Mouse (Mus musculus) hindbrain, embryonic 15.5 days (tissue): ENCODE measurements around the gene Atp2b2. TPM values are rescaled to one million over a fixed set of nuclear protein-coding genes. Genes with fewer than 3 reads are reported as not detected.
"Not testable (repeated sequence)": the region's sequence is repeated elsewhere in the genome, so short reads cannot be mapped to it uniquely, and the experiment has no call there.

Experiments used
- ATAC-seq: fragments of 200-750 bp; cut with Nextera tagmentation; 2 replicates; pipeline ENCODE4 v1.8.0; 2017; ENCODE audit warnings: low read depth, moderate number of reproducible peaks, moderate TSS enrichment; ENCODE audit not compliant: low FRiP score
- H3K27ac ChIP-seq: fragments of 300-500 bp; sonication (generic); replicated peaks from 2 replicates; pipeline ENCODE4 v1.5.1; 2015; ENCODE audit warnings: mild to moderate bottlenecking, inconsistent platforms
- H3K27me3 ChIP-seq: fragments of 300-500 bp; sonication (generic); 2 replicates; pipeline ENCODE4 v1.6.1; 2015; ENCODE audit warnings: control low read depth, inconsistent platforms
- H3K36me3 ChIP-seq: fragments of 300-500 bp; sonication (generic); 2 replicates; pipeline ENCODE4 v1.6.1; 2015; ENCODE audit warnings: control low read depth, inconsistent platforms
- H3K4me1 ChIP-seq: fragments of 300-500 bp; sonication (generic); replicated peaks from 2 replicates; pipeline ENCODE4 v1.6.1; 2015; ENCODE audit warnings: control low read depth, inconsistent platforms
- H3K4me2 ChIP-seq: fragments of 300-500 bp; sonication (generic); 2 replicates; pipeline ENCODE4 v1.6.1; 2015; ENCODE audit warnings: moderate library complexity, mild to moderate bottlenecking, inconsistent platforms
- H3K4me3 ChIP-seq: fragments of 300-500 bp; sonication (generic); 2 replicates; pipeline ENCODE4 v1.5.1; 2015; ENCODE audit warnings: mild to moderate bottlenecking, inconsistent platforms
- H3K9ac ChIP-seq: fragments of 300-500 bp; sonication (generic); 2 replicates; pipeline ENCODE4 v1.6.1; 2015; ENCODE audit warnings: inconsistent platforms
- H3K9me3 ChIP-seq: fragments of 300-500 bp; sonication (generic); 2 replicates; pipeline ENCODE4 v1.6.1; 2016; ENCODE audit warnings: control low read depth, inconsistent platforms
- WGBS: fragments of 180-500 bp; shearing (Covaris S2); methylation state at CpG from one replicate; pipeline ENCODE4 v1.1.7; 2015; 5-methylcytosine and 5-hydroxymethylcytosine counted together
- microRNA-seq: library from miRNA; unstranded; fragments of <30 nt; microRNA quantifications from one replicate; pipeline ENCODE4, GENCODE M21; 2016
- polyA plus RNA-seq: library from polyadenylated mRNA; unstranded; fragments of >200 nt; fragmentation: Nextera tagmentation; extraction: Ambion mirVana; gene quantifications from 2 replicates; pipeline ENCODE4 v1.2.1, GENCODE M21; 2015

Atp2b2 gene
- polyA plus RNA-seq, 1 experiment from 2014 or later, result 33.9 TPM

GRCm38 (mm10) chr6:113714797-113715196 is 327.6 kb downstream of the Atp2b2 start:
- WGBS, result 56% methylated on average over 1 of the region's 1 CpGs
- Histone ChIP-seq H3K4me3 (no peak overlapping the region), H3K4me1 (no peaks in the 10 kb centered on the region), H3K9me3 (no peaks in the 10 kb centered on the region), H3K4me2 (no peak overlapping the region), H3K36me3 (peaks cover 84% of the 10 kb centered on the region), H3K27ac (no peak overlapping the region), H3K27me3 (no peaks in the 10 kb centered on the region), H3K9ac (no peak overlapping the region)
- ATAC-seq, result no peak

- H3K4me2 ChIP-seq, result no peak overlapping the region
- no peak for ATAC-seq
- WGBS, result 94% methylated on average over 2 of the region's 2 CpGs
- no peaks in the 10 kb centered on the region for H3K27me3 ChIP-seq
- no peak overlapping the region for H3K4me3 ChIP-seq
- no peak overlapping the region for H3K9ac ChIP-seq
- H3K27ac ChIP-seq, result no peak overlapping the region
- no peaks in the 10 kb centered on the region for H3K4me1 ChIP-seq
- peaks cover 84% of the 10 kb centered on the region for H3K36me3 ChIP-seq
- H3K9me3 ChIP-seq, result no peaks in the 10 kb centered on the region
Observed at GRCm38 (mm10) chr6:113714276-113714675, 328.1 kb downstream of the Atp2b2 start.

GRCm38 (mm10) chr6:113713389-113713788 is 329.0 kb downstream of the Atp2b2 start:
- H3K36me3 ChIP-seq, result peaks cover 85% of the 10 kb centered on the region
- H3K9ac ChIP-seq, H3K9me3 ChIP-seq, H3K4me3 ChIP-seq, H3K27ac ChIP-seq, H3K4me2 ChIP-seq, ATAC-seq, H3K27me3 ChIP-seq, H3K4me1 ChIP-seq: not testable (repeated sequence)
- 95% methylated on average over 5 of the region's 5 CpGs for WGBS

GRCm38 (mm10) chr6:113712718-113713117 is 329.7 kb downstream of the Atp2b2 start:
- Histone ChIP-seq H3K4me2 (no peak overlapping the region), H3K9me3 (no peaks in the 10 kb centered on the region), H3K27ac (no peak overlapping the region), H3K4me1 (no peaks in the 10 kb centered on the region), H3K27me3 (no peaks in the 10 kb centered on the region), H3K9ac (no peak overlapping the region), H3K4me3 (no peak overlapping the region), H3K36me3 (peaks cover 91% of the 10 kb centered on the region)
- 96% methylated on average over 3 of the region's 3 CpGs for WGBS
- ATAC-seq, result no peak

GRCm38 (mm10) chr6:113697222-113698205 is 344.9 kb downstream of the Atp2b2 start:
- peak overlapping the region; percentile 80 for H3K9ac ChIP-seq
- H3K27ac ChIP-seq, result peak overlapping the region; percentile 90
- ATAC-seq, result no peak
- H3K4me3 ChIP-seq, result peak overlapping the region; percentile 85
- H3K4me1 ChIP-seq, result peaks cover 37% of the 10 kb centered on the region
- peaks cover 20% of the 10 kb centered on the region for H3K36me3 ChIP-seq
- under 1% methylated on average over 109 of the region's 113 CpGs for WGBS
- peak overlapping the region; percentile 100 for H3K4me2 ChIP-seq
- no peaks in the 10 kb centered on the region for H3K9me3 ChIP-seq
- no peaks in the 10 kb centered on the region for H3K27me3 ChIP-seq

- Histone ChIP-seq H3K27ac (peak within 1 kb of the TSS; percentile 90), H3K27me3 (no peaks in the 10 kb centered on the region), H3K4me2 (peak within 1 kb of the TSS; percentile 100), H3K4me3 (peak within 1 kb of the TSS; percentile 85), H3K9ac (peak within 1 kb of the TSS; percentile 80), H3K36me3 (peaks cover 12% of the 10 kb centered on the region), H3K9me3 (no peaks in the 10 kb centered on the region), H3K4me1 (peaks cover 37% of the 10 kb centered on the region)
- peak; percentile 99 for ATAC-seq
- WGBS, result 1% methylated on average over 56 of the region's 58 CpGs
Observed at GRCm38 (mm10) chr6:113696582-113697221, 345.7 kb downstream of the Atp2b2 start, which contains the start of gene Tatdn2. Gene Tatdn2, plus strand, starts transcription at chr6:113697050.

GRCm38 (mm10) chr6:113695766-113696355 is 346.6 kb downstream of the Atp2b2 start:
- 0 out of 2 replicates have a peak, but pooled peaks cover 4% of the 10 kb centered on the region for H3K36me3 ChIP-seq
- peak overlapping the region; percentile 90 for H3K27ac ChIP-seq
- H3K4me3 ChIP-seq, result peak overlapping the region; percentile 85
- WGBS, result 86% methylated on average over 4 of the region's 4 CpGs
- H3K9me3 ChIP-seq, result no peaks in the 10 kb centered on the region
- ATAC-seq, result no peak
- H3K4me2 ChIP-seq, result peak overlapping the region; percentile 100
- peak overlapping the region; percentile 49; the same call in 1 of the 2 replicates for H3K9ac ChIP-seq
- no peaks in the 10 kb centered on the region for H3K27me3 ChIP-seq
- peaks cover 38% of the 10 kb centered on the region for H3K4me1 ChIP-seq

GRCm38 (mm10) chr6:113695203-113695602 is 347.2 kb downstream of the Atp2b2 start:
- no peaks in the 10 kb centered on the region for H3K9me3 ChIP-seq
- 0 out of 2 replicates have a peak, but pooled peaks cover 4% of the 10 kb centered on the region for H3K36me3 ChIP-seq
- no peak overlapping the region for H3K9ac ChIP-seq
- peaks cover 40% of the 10 kb centered on the region for H3K4me1 ChIP-seq
- WGBS, result 87% methylated on average over 1 of the region's 1 CpGs
- ATAC-seq, result no peak
- no peaks in the 10 kb centered on the region for H3K27me3 ChIP-seq
- no peak overlapping the region for H3K27ac ChIP-seq
- H3K4me2 ChIP-seq, result no peak overlapping the region
- H3K4me3 ChIP-seq, result no peak overlapping the region

Small RNAs within 50 kb of the gene (microRNA-seq; reads per million reads assigned to microRNA genes)
- 1.3 reads per million for gene Mir7042

Other genes with a start within 250 kb of the Atp2b2 start
- gene Slc6a11, start 88.6 kb upstream of the Atp2b2 start, polyA plus RNA-seq, result 80.6 and 83.2 TPM in 2 replicates
- 130 and 150 TPM in 2 replicates for gene Slc6a1, start 240.0 kb upstream of the Atp2b2 start, polyA plus RNA-seq